Mouse (Mus musculus) C2C12 (cell line): ENCODE measurements around the gene Large2.

Source experiments
- CEBPB ChIP-seq: IDR thresholded peaks from one replicate; pipeline ENCODE4 v1.6.1; 2011; ENCODE audit warnings: low read depth, mild to moderate bottlenecking, control low read depth, moderate library complexity
- CTCF ChIP-seq: IDR thresholded peaks from one replicate; pipeline ENCODE4 v1.5.1; 2011; ENCODE audit not compliant: control insufficient read depth, insufficient read depth, insufficient read length
- FOSL1 ChIP-seq: IDR thresholded peaks from one replicate; pipeline ENCODE4 v1.8.0; 2011; ENCODE audit warnings: mild to moderate bottlenecking, low read length; ENCODE audit not compliant: poor library complexity, insufficient read depth, severe bottlenecking
- MAX ChIP-seq: IDR thresholded peaks from one replicate; pipeline ENCODE4 v1.6.1; 2011; ENCODE audit warnings: mild to moderate bottlenecking, control low read depth
- MYOG ChIP-seq: IDR thresholded peaks from one replicate; pipeline ENCODE4 v1.6.1; 2011; ENCODE audit not compliant: control insufficient read depth, insufficient read length; ENCODE audit errors: extremely low read depth
- USF1 ChIP-seq: IDR thresholded peaks from one replicate; pipeline ENCODE4 v1.6.1; 2011; ENCODE audit warnings: low read depth, mild to moderate bottlenecking, control low read depth, moderate library complexity

DNA sequence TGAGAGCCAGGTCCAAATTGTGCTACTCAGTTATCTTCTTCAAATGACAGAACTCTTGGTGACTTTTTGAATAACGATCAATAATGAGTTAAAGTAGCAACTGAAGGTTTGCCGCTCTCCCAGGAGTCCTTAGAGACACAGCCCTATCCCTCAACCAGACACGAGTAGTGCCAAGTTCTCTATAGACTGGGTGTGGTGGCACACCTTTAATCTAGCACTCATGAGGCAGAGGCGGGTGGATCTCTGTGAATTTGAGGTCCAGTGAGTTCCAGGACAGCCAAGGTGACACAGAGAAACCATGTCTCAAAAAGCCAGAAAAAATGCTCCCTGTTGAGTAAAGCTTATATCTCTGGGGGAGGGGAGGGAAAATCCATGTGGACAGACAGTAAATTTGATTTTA, 47.1 kb downstream of the Large2 start:
- TF ChIP-seq CTCF (no peak), MAX (no peak), USF1 (no peak), CEBPB (no peak), MYOG (no peak), FOSL1 (no peak)
